Mouse (Mus musculus) lung, adult 2 months (tissue): ENCODE results near the gene Ak4.

Experiments used
- CTCF ChIP-seq: fragments of 200-500 bp; IDR thresholded peaks from 2 replicates; pipeline ENCODE4 v1.5.1; 2011; ENCODE audit warnings: mild to moderate bottlenecking, low read length, control low read depth; ENCODE audit not compliant: insufficient read depth
- POLR2A ChIP-seq: fragments of 200-500 bp; IDR thresholded peaks from 2 replicates; pipeline ENCODE4 v1.6.1; 2011; ENCODE audit warnings: low read depth, mild to moderate bottlenecking, control low read depth, low read length, borderline replicate concordance; ENCODE audit errors: extremely low read depth

DNA sequence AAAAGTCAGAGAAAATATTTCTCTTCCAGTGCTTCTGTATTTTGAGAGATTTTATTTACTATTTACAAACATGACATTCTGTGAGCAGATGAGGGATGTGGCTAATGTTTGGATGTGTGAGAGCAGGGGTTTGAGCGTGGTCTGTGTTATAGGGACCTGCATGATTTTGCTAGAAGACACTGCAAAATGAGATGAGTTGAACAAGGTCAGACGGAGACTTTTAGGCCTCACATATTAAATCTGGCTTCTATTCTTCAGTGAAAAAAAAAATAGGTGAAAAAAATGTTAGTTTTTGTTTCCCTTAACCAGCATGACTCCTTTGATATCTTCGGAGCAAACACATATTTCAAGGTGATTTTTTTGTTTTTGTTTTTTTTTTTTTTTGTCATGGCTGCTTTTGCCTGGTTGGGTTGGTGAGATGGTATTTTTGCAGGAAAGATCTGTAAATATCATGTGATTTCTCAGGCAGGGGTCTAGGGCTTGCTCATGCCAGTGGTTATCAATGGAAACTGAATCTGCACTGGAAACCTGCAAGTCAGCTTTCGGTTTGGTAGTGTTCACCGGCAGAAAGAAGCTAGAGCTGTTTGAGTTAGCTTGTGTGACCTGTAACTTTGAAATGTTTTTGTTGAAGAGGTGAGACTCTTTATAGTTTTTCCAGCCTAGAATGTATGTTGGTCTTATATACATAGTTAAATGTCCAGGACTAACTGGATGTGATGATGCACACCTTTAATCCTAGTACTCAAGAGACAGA, 92.9 kb downstream of the Ak4 start:
- no peak for TF ChIP-seq CTCF
- TF ChIP-seq POLR2A = no peak
